Mouse (Mus musculus) macrophage (primary cell): ENCODE results near the gene Zfp36l2. TPM values are rescaled to one million over a fixed set of nuclear protein-coding genes. Genes with fewer than 3 reads are reported as not detected.
A peak's percentile ranks its signal among the peaks of the same experiment; 100 is the strongest.

Source experiments
- H3K27ac ChIP-seq: fragments of 350-480 bp; formaldehyde crosslinking; 2 replicates; pipeline ENCODE4 v1.9.0; 2021
- H3K36me3 ChIP-seq: fragments of 350-480 bp; formaldehyde crosslinking; 2 replicates; pipeline ENCODE4 v1.9.0; 2021; ENCODE audit errors: inconsistent target
- H3K4me3 ChIP-seq: fragments of 350-480 bp; formaldehyde crosslinking; 2 replicates; pipeline ENCODE4 v1.9.0; 2021; ENCODE audit errors: inconsistent target
- H3K79me2 ChIP-seq: fragments of 350-480 bp; formaldehyde crosslinking; 2 replicates; pipeline ENCODE4 v1.9.0; 2021; ENCODE audit errors: inconsistent target
- whole genome bisulfite sequencing: methylation state at CpG from one replicate; pipeline ENCODE4 v1.1.7; 2026; ENCODE audit warnings: inconsistent platforms; ENCODE audit not compliant: missing documents; 5-methylcytosine and 5-hydroxymethylcytosine counted together
- polyA plus RNA-seq: library from polyadenylated mRNA; stranded (reverse); fragments of 250-400 nt; gene quantifications from 3 replicates; pipeline ENCODE4 v1.2.4, GENCODE M21; 2018; ENCODE audit warnings: inconsistent platforms

Gene Zfp36l2
- polyA plus RNA-seq, 1 experiment from 2014 or later, result 113 TPM

DNA sequence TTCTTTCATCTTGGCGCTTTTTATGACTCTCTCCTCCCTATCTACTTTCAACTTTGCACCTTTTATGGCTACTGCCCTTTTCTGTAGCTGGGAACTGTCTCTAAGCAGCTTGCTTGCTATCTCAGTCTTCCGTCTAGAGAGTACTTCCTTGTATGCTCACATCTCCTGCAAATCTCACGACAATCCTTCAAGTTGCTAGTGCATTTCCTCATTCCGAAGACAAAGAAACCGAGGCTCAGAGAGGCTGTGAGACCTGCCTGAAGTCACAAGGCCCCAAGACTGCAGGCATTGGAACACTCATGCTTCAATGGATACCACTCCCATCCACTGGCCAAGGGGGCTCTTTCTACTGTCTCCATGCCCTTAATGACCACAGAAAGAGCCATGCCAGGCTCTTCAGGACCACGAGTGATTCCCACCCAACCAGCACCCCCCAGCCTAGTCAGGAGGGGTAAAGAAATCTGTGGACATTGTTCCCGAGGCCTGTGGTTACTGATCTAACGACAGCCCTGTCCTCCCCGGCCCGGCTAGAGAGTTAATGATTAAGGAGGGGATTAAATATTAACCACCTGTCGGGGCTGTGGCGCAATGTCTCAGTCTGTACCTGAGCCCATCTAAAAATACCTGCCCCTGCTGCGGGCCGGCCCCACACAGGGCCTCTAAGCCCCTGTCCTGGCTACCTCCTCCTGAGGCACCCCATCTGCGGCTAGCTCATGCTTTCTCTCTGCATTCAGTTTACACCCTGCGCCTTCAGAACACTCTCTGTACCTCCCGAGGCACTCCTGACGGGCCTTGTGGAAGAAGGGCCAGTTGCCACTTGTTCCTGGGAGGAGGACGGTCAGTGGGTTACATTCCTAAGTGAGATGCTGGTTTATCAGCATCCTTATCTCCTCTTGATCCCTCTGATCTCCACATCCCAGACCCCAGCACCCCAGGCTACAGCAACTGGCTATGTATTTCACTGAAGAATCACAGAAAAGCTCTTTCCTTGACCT, 30.7 kb downstream of the Zfp36l2 start:
- H3K27ac ChIP-seq, result peak overlapping the region; percentile 3; the same call in 1 of the 2 replicates
- no peaks in the 10 kb centered on the region for H3K79me2 ChIP-seq
- no peak overlapping the region for H3K4me3 ChIP-seq
- 63% methylated on average over 15 of the region's 19 CpGs for WGBS
- H3K36me3 ChIP-seq, result no peaks in the 10 kb centered on the region

DNA sequence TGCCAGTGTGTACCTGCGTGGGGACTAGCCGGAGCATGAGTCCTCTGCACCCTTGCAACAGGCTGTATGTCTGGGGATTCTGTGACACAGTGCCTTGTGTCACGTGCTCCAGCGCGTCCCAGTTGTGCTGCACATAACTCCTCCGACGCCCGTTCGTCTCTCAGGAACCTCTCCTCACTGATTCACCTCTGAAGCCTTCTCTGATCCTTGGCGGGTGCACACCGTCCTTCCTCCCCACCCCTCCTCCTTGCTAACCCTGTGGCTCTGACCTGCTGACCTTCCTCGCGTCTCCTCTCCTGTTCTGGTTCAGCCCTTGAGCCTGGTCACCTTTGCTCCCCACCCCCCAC, 31.5 kb downstream of the Zfp36l2 start:
- H3K36me3 ChIP-seq, result no peaks in the 10 kb centered on the region
- 88% methylated on average over 13 of the region's 13 CpGs for WGBS
- no peaks in the 10 kb centered on the region for H3K79me2 ChIP-seq
- no peak overlapping the region for H3K4me3 ChIP-seq
- H3K27ac ChIP-seq, result no peak overlapping the region

DNA sequence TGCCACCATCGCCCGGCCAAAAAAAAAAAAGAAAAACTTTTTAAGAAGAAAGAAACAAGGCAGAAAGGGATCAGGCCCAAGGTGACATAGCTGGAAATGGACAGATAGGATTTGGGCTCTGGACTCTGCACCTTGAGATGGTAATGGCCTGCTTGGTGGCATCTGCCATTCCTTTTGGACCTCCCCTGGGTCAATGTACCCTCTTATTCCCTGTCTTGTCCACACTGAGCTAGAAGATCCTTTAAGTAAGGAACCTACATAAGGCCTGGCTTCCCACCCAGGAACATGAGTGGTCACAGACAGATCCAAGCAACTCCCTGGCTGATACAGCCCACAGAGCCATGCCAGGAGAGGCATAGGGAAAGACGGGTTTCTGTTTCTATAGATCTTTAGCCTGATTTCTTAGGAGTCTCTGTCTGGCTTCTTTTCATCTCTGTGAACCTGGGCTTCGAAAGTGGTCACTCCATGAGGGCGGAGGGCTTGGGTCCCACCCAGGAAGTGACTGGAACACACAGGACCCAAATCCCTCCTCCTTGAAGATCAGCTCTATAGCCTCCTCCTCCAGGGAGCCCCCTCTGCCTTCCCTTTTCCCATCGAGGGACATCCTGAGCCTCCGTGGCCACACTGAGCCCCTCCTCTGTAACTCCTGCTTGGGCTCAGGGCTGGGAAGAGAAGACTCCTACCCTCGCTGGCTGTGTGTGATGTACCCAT, 32.1 kb downstream of the Zfp36l2 start:
- WGBS, result 84% methylated on average over 8 of the region's 8 CpGs
- H3K36me3 ChIP-seq, result no peaks in the 10 kb centered on the region
- H3K27ac ChIP-seq, result no peak overlapping the region
- no peak overlapping the region for H3K4me3 ChIP-seq
- H3K79me2 ChIP-seq, result no peaks in the 10 kb centered on the region

DNA sequence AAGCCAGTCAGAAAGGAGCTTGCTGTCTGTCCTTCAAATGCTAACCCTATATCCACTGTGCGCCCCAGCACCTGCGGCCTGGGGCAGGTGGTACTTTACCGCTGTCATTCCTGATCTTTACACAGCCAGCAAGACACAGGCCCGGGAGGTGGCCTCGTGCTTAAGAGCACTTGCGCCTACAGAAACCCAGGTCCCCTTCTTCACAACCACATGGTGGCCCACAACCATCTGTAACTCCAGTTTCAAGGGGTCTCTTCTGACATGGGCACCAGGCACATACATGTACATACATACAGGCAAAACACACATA, 32.8 kb downstream of the Zfp36l2 start:
- H3K4me3 ChIP-seq, result no peak overlapping the region
- no peak overlapping the region for H3K27ac ChIP-seq
- WGBS, result 91% methylated on average over 6 of the region's 6 CpGs

DNA sequence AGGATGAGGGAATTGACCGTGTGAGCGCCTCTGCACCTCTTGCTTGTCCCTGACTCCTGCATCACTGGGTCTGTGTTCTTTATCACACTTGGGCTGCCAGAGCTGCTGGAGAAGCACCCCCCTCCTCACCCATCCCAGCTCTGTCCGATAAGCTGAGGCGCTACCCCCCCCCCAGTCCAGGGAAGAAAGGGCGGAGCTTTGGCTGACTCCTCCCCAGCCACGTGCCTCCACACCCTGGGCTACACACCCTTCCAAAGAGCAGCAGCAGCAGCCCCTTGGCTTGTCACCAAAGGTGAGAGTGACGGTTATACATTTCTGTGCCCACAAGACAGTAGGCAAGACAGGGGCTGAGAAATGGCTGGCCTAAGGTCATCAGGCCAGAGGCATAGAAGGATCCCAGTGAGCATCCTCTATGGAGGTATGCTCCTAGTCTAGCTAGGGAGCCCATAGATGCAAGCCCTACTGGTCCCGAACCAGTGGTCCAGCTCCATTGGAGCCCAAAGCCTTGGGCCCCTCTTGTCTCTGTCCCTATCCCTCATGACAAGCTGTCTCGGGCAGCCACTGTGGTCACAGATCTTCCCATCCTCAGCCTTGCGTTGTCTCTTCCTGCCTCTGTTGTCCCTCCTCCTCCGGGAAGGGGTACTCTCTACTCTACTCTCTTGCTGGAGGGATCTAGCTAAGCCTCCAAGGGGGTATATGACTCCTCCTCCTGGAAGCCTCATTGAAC, 33.3 kb downstream of the Zfp36l2 start:
- Histone ChIP-seq H3K79me2 (no peaks in the 10 kb centered on the region), H3K36me3 (no peaks in the 10 kb centered on the region), H3K4me3 (no peak overlapping the region), H3K27ac (no peak overlapping the region)
- 89% methylated on average over 11 of the region's 11 CpGs for WGBS

More for the DNA sequence above, 32.8 kb downstream of the Zfp36l2 start:
- Histone ChIP-seq H3K79me2 (no peaks in the 10 kb centered on the region), H3K36me3 (no peaks in the 10 kb centered on the region)

DNA sequence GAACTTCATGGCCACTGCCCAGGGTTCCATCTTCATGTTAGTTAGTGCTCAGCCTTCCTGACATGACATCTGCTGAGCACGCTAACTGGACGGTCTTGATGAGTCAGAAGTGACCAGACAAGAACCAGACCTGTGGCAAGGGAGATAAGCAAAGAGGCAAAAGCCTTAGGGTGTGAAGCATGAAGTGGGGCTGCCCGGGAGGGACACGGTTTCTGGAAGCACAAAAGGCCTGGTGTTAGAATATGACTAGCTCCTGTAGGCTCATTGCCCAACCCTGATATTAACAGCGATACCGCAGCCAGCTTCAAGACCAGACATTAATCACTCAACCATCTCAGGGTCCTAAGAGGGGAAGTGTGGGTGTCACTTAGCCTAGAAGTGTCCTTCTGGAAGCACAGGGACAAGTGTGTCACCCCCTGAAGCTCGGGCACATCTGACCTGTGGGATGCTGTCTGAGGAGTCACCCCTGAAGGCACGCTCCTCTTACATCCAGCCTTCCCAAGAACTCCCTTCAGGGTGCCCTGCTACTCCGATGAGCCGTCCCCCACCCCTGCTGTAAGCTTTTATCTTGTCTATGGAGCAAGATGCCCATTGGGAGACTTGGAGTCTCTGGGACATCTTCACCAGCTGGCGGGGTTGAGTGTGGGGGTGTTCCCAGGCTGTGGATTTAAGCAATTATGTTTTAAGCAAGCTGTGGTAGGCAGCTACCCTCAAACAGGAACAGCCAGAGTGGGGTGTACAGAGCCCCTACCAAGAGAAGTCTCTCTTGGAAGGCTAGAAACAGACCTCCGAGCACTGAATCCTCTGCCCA, 34.6 kb downstream of the Zfp36l2 start:
- Histone ChIP-seq H3K79me2 (no peaks in the 10 kb centered on the region), H3K4me3 (no peak overlapping the region), H3K36me3 (no peaks in the 10 kb centered on the region), H3K27ac (no peak overlapping the region)
- 64% methylated on average over 12 of the region's 12 CpGs for WGBS

DNA sequence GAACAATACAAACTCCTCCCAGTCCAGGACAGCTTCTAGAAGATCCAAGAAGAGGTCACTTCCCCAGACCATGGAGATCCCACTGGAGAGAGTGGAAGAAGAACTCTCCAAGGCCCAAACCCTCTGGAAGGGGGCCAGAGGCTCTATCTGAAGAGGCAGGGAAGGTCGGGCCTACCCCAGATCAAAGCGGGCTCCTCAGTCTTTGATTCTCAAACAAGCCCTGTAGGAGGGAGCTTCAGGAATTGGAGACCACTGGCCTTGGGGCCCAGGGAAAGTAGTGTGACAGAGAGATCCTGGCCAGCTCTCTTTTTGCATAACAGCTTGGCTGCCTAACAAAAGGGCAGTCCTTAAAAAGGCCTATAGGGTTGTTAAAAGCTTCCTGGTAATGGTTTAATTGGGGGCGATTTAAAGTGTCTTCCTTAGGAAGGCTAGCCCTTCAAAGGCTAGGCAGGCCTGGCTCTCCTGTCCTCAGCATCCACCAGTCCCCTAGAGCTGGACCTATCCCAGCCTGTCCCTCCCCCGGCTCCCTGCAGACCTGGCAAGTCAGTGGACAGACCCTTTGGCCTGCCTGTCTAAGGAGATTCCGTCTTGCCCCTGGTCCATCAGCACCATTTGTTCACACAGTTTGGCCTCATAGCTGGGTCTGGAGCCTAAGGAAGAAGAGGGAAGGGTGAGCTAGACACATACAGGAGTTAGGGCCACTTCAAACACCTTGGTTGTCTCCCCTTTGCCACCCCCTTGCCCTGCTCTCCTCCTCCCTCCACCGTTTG, 35.4 kb downstream of the Zfp36l2 start:
- H3K27ac ChIP-seq, result no peak overlapping the region
- no peaks in the 10 kb centered on the region for H3K36me3 ChIP-seq
- H3K79me2 ChIP-seq, result no peaks in the 10 kb centered on the region
- 84% methylated on average over 6 of the region's 6 CpGs for WGBS
- H3K4me3 ChIP-seq, result no peak overlapping the region

DNA sequence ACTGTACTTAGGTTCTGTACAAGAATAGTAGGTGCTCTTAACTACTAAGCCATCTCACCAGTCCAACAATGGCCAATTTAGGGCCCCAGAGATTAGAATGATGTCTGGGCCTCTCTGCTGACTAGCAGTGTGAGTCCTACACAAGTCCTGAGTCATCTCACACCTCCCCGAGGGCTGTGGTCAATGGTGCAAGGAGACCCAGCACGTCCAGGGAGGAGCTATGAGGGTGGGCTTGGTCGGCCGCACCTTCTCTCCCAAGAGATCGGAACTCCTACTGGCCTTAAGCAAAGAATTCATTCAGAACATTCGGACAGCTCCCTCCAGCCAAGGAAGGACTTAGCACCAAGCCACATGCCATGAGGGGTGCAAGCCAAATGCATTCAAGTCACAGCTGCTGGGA, 36.4 kb downstream of the Zfp36l2 start:
- Histone ChIP-seq H3K36me3 (no peaks in the 10 kb centered on the region), H3K4me3 (no peak overlapping the region), H3K79me2 (no peaks in the 10 kb centered on the region), H3K27ac (no peak overlapping the region)
- WGBS, result 82% methylated on average over 6 of the region's 6 CpGs

DNA sequence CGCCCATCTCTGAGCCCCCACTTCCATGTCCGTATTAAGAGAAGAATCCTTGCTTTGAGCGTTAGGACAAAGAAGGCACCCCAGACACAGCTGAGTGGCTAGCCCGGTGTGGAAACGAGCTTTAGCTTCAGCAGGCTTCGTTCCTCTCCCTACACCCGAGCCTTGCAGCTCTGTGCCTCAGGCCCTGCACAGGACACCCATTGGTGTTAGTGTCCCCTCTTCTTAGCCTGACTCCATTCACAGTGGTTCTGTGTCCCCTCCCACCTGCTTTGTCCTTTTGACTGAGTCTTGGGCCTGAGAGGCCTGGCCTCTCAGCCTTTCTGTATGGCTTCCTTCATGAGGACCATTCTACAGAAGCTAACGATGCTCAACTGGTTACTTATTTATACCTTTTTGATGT, 37.5 kb downstream of the Zfp36l2 start:
- 96% methylated on average over 8 of the region's 8 CpGs for WGBS
- Histone ChIP-seq H3K27ac (no peak overlapping the region), H3K36me3 (no peaks in the 10 kb centered on the region), H3K79me2 (no peaks in the 10 kb centered on the region), H3K4me3 (no peak overlapping the region)

DNA sequence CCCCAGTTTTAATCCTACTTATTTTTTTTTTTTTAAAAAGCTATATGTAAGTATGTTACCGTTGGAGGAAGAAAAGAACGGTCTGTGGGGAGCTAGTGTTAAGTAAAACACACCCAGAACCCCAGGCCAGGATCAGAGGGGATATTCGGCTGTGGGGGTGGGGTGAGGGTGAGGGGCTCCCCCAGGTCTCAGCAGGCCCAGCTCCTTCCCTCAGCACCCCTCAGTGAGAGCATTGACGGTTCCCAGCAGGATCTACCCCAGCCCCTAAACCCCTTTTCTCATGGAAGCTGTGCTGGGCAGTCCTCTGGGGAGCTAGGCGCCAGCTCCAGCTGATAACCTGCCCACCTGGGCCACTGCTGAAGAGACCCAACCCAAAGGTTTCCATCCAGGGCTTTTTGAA, 38.2 kb downstream of the Zfp36l2 start:
- Histone ChIP-seq H3K79me2 (no peaks in the 10 kb centered on the region), H3K4me3 (no peak overlapping the region), H3K27ac (peak overlapping the region; percentile 66), H3K36me3 (no peaks in the 10 kb centered on the region)
- WGBS, result 67% methylated on average over 5 of the region's 5 CpGs

DNA sequence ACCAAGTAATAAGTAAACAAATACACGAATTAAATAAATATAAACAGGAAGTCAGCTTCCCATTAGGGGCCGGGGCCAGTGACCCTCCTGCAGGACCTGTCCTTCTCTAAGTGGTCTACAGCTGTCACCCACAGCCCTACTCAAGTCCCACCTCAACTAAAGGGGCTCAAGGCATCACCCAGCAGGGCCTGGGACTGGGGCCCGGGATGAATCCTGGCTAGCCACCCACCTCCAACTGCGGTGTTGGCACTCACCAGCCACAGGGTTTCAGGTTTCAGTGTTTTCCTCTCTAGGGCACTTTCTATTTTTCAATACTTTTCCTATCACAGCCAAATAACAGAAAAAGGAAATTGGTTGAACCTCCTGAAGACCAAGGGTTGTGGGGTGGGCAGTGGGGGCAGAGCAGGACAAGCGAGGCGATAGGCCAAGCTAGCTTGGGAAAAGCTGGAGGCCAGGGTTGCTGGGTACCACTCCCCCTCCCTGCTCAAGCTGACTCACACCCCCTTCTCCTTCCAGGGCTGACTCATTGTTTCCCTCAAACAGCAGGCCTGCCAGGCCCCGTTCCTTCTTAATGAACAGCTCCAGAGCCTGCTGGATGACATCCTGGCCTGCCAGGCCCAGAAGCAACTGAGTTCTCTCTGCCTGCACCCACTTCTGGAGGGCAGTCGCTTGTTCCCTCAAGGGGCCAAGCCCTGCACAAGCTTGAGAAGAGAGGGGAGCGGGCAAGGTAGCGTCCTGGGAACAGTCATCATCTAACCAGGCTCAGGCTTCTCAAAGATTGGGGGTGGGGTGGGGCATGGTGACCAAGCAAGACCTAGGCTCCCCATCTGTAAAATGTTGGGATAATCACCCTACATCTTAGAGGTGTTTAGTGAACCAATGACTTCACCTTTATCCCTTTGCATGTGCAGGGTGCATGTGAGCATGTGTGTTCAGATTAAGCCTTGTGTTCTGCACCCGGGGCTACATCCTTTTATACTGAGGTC, 39.0 kb downstream of the Zfp36l2 start:
- no peak overlapping the region for H3K4me3 ChIP-seq
- 36% methylated on average over 11 of the region's 11 CpGs for whole genome bisulfite sequencing
- no peaks in the 10 kb centered on the region for H3K79me2 ChIP-seq
- H3K27ac ChIP-seq, result peak overlapping the region; percentile 66
- H3K36me3 ChIP-seq, result no peaks in the 10 kb centered on the region

DNA sequence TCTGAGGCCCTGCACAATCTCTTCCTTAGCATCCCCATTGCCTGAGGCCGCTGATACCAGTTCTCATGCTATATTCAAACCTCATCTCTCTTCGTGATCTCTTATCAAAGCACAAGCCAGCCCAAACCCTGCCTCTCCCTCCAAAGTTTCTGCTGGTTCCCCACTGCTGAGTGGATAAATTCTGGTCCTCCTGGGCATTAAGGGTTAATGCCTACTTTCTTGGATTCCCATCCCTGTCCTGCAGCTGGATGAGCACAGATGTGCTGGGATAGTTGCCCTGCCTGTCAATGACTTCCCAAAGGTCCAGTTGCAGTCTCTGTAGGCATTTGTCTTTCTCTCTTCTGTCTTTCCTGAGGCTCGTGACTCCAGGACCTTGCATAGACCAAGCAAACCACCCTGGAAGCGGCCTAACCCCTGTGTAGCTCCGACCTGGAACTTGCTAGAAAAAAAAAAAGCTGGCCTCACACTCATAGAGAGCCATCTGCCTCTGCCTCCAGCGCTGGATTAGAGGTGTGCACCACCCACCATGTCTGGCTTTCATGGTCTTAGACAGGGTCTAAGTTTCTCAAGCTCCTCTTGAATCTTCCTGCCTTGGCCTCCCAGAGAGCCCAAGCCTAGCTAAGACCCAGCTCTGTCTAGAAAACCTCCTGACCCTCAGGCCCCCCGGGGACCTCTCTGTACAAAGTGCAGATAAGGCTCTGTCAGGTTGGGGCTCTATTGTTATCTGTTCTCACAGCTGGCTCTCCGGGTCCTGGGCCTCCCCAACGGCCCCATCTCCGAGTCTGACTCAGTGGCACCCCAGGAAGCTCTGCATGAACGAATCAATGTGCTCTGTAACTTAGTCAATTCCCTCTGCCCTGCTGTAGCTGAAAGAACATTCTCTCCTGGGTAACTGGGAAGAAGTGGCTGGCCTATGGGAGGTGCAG, 40.3 kb downstream of the Zfp36l2 start:
- no peaks in the 10 kb centered on the region for H3K36me3 ChIP-seq
- H3K4me3 ChIP-seq, result no peak overlapping the region
- no peak overlapping the region for H3K27ac ChIP-seq
- WGBS, result 85% methylated on average over 11 of the region's 11 CpGs
- no peaks in the 10 kb centered on the region for H3K79me2 ChIP-seq
